Mouse (Mus musculus): ENCODE data around the gene Rplp0. TPM values are rescaled to one million over a fixed set of nuclear protein-coding genes. Genes with fewer than 3 reads are reported as not detected.
"Not testable (repeated sequence)": the region's sequence is repeated elsewhere in the genome, so short reads cannot be mapped to it uniquely, and the experiment has no call there.

Gene Rplp0
- total RNA-seq (2021) = 100 to 1,000 TPM; 650 to 668 TPM

DNA sequence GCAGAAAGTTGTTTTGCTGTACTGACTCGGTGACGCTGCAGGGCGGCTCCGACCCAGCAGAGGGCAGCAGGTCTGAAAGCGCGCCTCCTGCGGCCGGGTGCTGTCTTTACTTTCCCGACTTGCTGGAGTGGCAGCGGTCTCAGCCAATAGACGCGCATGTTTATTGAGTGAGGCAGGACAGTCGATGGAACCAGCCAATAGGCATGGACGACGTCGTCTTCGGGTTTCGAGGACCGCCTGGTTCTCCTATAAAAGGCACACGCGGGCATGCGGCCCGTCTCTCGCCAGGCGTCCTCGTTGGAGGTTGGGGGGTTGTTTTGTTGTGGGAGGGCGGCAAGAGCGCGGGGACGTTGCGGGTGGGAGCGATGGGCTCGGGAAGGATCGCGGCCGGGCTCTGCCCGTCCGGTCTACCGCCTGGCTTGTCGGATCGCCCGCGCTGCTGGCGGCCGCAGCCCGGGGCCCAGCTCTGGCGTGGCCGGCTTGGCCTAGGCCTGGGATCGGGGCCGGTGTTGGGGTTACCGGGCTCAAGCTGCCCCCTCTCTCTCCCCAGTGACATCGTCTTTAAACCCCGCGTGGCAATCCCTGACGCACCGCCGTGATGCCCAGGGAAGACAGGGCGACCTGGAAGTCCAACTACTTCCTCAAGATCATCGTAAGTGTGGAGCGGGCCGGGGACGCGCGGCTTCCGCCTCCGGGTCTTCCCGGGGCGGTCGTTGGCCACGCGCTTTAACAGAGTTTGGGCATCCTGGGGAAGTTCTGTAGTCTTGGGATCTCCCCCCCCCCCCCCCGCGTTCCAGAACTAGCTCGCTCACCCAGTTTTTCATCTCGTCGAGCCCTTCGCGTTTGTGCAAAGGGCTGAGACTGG lies at the start of gene Rplp0:
Rplp0 (plus strand) TSS at position 231 of the 865 bp plus-strand sequence.
- DNase-seq = peak; percentile 100
- intact Hi-C loops (cut with DNase I) = no loop called here

GRCm38 (mm10) chr5:115509790-115510689 lies 49.2 kb upstream of the Rplp0 start:
- DNase-seq = peak in 1 of 2 experiments; percentile 37
- intact Hi-C loops (cut with DNase I) = no loop called here

DNA sequence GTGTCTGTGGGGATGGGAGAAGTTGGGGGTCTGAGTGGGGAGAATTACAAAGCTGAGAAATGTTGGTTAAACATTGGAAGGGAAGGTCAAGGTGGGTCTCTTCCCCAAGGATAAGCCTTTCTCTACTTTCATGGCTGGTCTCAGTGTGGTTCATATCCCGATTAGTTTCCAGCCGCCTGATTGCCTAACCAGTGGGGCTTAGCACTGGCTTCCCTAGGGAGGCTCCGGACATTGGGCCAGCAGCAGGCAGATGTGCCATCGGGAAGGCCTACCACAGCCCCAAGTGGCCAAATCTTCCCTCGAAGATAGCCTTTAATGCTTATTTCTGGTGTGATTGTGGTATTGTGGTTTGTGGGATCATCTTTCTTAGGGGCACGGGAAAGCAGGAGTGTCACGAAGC lies 46.9 kb upstream of the Rplp0 start:
- intact Hi-C loops (cut with DNase I) = no loop called here
- no peak for DNase-seq

- intact Hi-C loops (cut with DNase I) = no loop called here
- no peak for DNase-seq
Observed at GRCm38 (mm10) chr5:115513246-115513645, 46.0 kb upstream of the Rplp0 start.

GRCm38 (mm10) chr5:115513721-115514120 lies 45.5 kb upstream of the Rplp0 start:
- intact Hi-C loops (cut with DNase I) = no loop called here
- no peak for DNase-seq

GRCm38 (mm10) chr5:115514346-115514745 lies 44.9 kb upstream of the Rplp0 start:
- DNase-seq = no peak
- intact Hi-C loops (cut with DNase I) = no loop called here

GRCm38 (mm10) chr5:115514896-115515587 lies 44.2 kb upstream of the Rplp0 start:
- intact Hi-C loops (cut with DNase I) = no loop called here
- peak; percentile 71 to 79 for DNase-seq

DNA sequence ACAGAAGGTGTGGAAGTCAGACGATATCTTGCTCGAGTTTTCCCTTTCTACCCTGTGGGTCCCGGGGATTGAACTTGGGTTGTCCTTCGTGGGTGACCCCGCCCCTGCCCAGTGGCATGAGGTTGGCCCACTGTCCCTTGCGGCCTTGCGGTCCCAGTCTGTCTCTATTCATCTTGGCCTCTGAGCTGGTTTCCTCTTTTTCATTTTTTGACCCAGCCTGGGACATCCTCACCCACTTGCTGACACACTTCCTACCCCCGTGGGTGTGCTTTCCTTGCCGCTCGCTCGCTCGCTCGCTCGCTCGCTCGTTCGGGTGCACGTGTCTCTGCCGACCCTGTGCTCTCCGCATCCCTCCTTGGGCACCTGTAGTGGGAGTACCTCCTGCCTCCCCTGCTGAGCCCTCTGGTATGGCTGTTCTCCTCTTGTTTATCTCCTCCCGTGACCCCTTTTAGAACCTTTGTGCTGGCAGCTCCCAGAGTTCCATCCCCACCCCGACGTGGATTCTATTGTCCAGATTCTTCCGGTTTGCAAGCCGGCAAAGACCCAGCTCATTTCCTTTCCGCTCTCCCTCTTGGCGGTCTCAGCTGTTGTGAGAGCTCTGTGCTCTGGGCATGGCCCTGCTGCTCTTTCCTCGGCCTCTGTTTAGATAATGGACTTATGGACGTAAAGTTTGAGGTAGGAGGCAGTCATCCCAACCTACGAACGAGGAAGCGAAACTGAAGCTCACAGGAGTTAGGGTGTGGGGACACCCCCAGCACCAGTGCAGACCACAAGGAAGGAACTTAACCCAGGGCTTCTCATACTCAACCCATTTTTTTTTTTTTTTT lies 43.0 kb upstream of the Rplp0 start:
- DNase-seq = peak; percentile 63 to 67

GRCm38 (mm10) chr5:115516908-115517307 lies 42.4 kb upstream of the Rplp0 start:
- intact Hi-C loops (cut with DNase I) = no loop called here
- no peak for DNase-seq

More for the DNA sequence above, 43.0 kb upstream of the Rplp0 start:
- intact Hi-C loops (cut with DNase I) = no loop called here

- DNase-seq = no peak
- intact Hi-C loops (cut with DNase I) = no loop called here
Observed at GRCm38 (mm10) chr5:115517501-115517900, 41.8 kb upstream of the Rplp0 start.

DNA sequence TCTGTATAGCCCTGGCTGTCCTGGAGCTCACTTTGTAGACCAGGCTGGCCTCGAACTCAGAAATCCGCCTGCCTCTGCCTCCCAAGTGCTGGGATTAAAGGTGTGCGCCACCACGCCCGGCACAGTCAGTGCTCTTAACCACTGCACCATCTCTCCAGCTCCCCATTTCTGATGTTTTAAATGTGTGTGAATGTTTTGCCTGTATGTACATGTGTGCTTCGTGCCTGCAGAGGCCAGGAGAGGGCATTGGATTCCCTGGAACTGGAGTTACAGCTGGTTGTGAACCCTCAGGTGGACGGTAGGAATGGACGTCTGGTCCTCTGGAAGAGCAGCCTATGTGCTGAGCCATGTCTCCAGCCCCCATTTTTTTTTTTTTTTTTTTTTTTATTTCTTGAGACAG lies 41.1 kb upstream of the Rplp0 start:
- DNase-seq; intact Hi-C loops (cut with DNase I): not testable (repeated sequence)

DNA sequence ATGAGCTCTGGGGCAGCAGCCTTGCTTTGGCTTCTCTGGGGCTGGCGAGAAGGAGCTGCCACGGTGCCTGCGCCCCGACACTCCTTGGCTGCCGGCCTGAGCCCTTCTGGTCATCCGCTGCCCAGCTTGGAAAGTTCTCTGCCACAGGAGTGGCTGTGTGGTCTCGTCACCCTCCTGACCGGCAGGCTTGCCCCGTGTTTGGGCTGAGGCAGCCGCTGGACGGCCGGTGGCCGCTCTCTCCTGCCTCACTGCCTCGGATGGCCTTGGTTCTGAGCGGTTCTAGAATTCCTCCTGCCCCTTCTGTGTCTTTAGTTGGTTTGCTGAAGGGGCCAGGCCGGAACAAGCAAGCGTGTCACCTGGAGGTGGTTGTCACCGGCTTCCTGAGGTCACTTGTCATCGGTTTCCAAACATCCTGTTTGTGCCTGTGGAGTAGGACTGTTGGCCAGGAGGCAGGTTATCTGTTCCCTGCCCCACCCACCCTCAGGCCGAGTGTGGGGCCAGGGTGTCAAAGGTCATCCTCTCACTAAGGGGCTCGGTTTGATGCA lies 38.9 kb upstream of the Rplp0 start:
- DNase-seq = peak; percentile 43 to 45
- intact Hi-C loops (cut with DNase I) = no loop called here

- intact Hi-C loops (cut with DNase I) = no loop called here
- DNase-seq = peak; percentile 55 to 67
Observed at GRCm38 (mm10) chr5:115521553-115522461, 37.5 kb upstream of the Rplp0 start.

GRCm38 (mm10) chr5:115522531-115522930 lies 36.7 kb upstream of the Rplp0 start:
- peak in 1 of 2 experiments; percentile 11 for DNase-seq

GRCm38 (mm10) chr5:115522981-115523499 lies 36.2 kb upstream of the Rplp0 start:
- peak in 1 of 2 experiments; percentile 4 for DNase-seq
- intact Hi-C loops (cut with DNase I) = no loop called here

More at GRCm38 (mm10) chr5:115522531-115522930, 36.7 kb upstream of the Rplp0 start:
- intact Hi-C loops (cut with DNase I) = no loop called here

DNA sequence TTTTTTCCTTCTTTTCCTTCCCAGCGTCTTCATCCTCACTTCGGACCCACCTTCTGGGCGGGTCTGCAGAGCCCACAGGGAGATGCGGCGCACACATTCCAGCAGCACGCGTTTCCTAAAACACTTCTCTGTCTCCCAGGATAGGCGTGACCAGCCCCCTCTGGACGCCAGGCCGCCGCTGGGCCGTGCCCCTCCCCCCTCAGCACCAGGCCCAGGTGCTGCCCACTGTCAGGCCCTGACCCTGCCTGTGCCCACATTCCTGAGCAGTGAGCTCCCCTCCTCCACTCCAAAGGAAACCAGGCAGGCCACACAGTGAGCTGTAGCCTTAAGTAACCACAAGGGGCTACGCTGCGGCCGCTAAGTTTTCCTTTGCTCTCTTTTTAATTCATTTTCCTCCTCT lies 35.3 kb upstream of the Rplp0 start:
- intact Hi-C loops (cut with DNase I) = no loop called here
- DNase-seq = peak in 1 of 2 experiments; percentile 11

DNA sequence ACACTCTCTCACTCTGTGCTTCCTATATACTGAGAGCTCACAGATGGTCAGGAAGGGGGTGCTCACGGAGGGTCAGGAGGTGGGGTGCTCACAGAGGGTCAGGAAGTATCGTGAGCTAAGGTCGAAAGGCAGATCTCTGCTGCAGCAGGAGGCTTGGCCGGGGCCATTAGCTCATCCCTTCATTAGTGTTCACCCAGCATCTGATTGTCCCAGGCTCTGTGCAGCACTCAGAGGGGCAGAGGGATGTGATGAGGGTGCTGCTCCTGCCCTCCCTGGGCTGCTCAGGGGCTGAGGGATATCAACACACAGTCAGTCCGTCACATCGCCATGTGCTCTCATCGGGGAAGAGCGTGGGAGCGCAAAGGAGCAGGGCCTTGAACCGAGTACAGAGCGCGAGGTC lies 34.8 kb upstream of the Rplp0 start:
- intact Hi-C loops (cut with DNase I) = no loop called here
- peak in 1 of 2 experiments; percentile 3 for DNase-seq

- DNase-seq = peak in 1 of 2 experiments; percentile 3
- intact Hi-C loops (cut with DNase I) = no loop called here
Observed at GRCm38 (mm10) chr5:115525416-115525815, 33.9 kb upstream of the Rplp0 start.

All from heart, postnatal 36 days (tissue).